Mouse (Mus musculus) NIH3T3 (cell line): ENCODE data around the gene Gng12.
"Not testable (repeated sequence)": the region's sequence is repeated elsewhere in the genome, so short reads cannot be mapped to it uniquely, and the experiment has no call there.

Experiments used
- DNase-seq: peaks from one replicate; pipeline ENCODE4 v3.0.0-alpha.2; 2012; ENCODE audit warnings: low read depth

The Gng12 gene

GRCm38 (mm10) chr6:66955089-66955657 lies 59.0 kb downstream of the Gng12 start:
- DNase-seq, result peak; percentile 66

GRCm38 (mm10) chr6:66958466-66959235 lies 62.5 kb downstream of the Gng12 start:
- no peak for DNase-seq

- DNase-seq, result peak; percentile 86
These were observed 66.4 kb downstream of the Gng12 start for GRCm38 (mm10) chr6:66962582-66963043.

GRCm38 (mm10) chr6:66963068-66963467 lies 66.9 kb downstream of the Gng12 start:
- DNase-seq, result no peak

GRCm38 (mm10) chr6:66963651-66964050 lies 67.5 kb downstream of the Gng12 start:
- not testable (repeated sequence) for DNase-seq

GRCm38 (mm10) chr6:66964222-66964621 lies 68.0 kb downstream of the Gng12 start:
- DNase-seq, result peak; percentile 50

- DNase-seq, result no peak
These were observed 69.0 kb downstream of the Gng12 start for GRCm38 (mm10) chr6:66965203-66965602.

- DNase-seq, result no peak
These were observed 71.6 kb downstream of the Gng12 start for GRCm38 (mm10) chr6:66967788-66968187.

- DNase-seq, result no peak
These were observed 73.2 kb downstream of the Gng12 start for GRCm38 (mm10) chr6:66969446-66969845.

- no peak for DNase-seq
These were observed 76.1 kb downstream of the Gng12 start for GRCm38 (mm10) chr6:66972300-66972699.

GRCm38 (mm10) chr6:66973180-66973579 lies 77.0 kb downstream of the Gng12 start:
- DNase-seq, result no peak

GRCm38 (mm10) chr6:66975522-66975921 lies 79.3 kb downstream of the Gng12 start:
- DNase-seq, result no peak

GRCm38 (mm10) chr6:66979197-66979596 lies 83.0 kb downstream of the Gng12 start:
- DNase-seq, result no peak

- DNase-seq, result no peak
These were observed 83.8 kb downstream of the Gng12 start for GRCm38 (mm10) chr6:66980040-66980439.

- DNase-seq, result no peak
These were observed 85.2 kb downstream of the Gng12 start for GRCm38 (mm10) chr6:66981366-66981765.

GRCm38 (mm10) chr6:66981864-66982263 lies 85.7 kb downstream of the Gng12 start:
- no peak for DNase-seq

- DNase-seq, result no peak
These were observed 87.9 kb downstream of the Gng12 start for GRCm38 (mm10) chr6:66984079-66984478.

- no peak for DNase-seq
These were observed 88.5 kb downstream of the Gng12 start for GRCm38 (mm10) chr6:66984672-66985071.

GRCm38 (mm10) chr6:66985500-66985899 lies 89.3 kb downstream of the Gng12 start:
- DNase-seq, result no peak

- DNase-seq, result no peak
These were observed 89.9 kb downstream of the Gng12 start for GRCm38 (mm10) chr6:66986063-66986462.

- peak; percentile 79 for DNase-seq
These were observed 91.4 kb downstream of the Gng12 start for GRCm38 (mm10) chr6:66987643-66988042.

GRCm38 (mm10) chr6:66988363-66988762 lies 92.2 kb downstream of the Gng12 start:
- DNase-seq, result no peak

GRCm38 (mm10) chr6:66989037-66989436 lies 92.8 kb downstream of the Gng12 start:
- DNase-seq, result no peak

GRCm38 (mm10) chr6:66989518-66989917 lies 93.3 kb downstream of the Gng12 start:
- no peak for DNase-seq
